Mouse (Mus musculus) mouse embryonic stem cell (cell line): ENCODE measurements around the gene Tm4sf1.

ENCODE experiments used
- in situ Hi-C, 2 experiments: fragments of 300-500 bp; cut with MboI; formaldehyde crosslinking; loops; 1 replicate in 1 of 2; 3 replicates in 1 of 2; pipeline ENCODE4 v1.14.3; 2019 to 2020; ENCODE audit warnings: low sequenced_read_pairs in 2 of 2, low pct_unique_long_range_greater_than_20kb in 1 of 2, mixed read lengths in 1 of 2; ENCODE audit not compliant: unreplicated experiment in 1 of 2

The Tm4sf1 gene

GRCm38 (mm10) chr3:57301921-57302539, at the start of gene Tm4sf1:
TSS of gene Tm4sf1 (minus strand) at chr3:57301988.
- in situ Hi-C loops = no loop called here

DNA sequence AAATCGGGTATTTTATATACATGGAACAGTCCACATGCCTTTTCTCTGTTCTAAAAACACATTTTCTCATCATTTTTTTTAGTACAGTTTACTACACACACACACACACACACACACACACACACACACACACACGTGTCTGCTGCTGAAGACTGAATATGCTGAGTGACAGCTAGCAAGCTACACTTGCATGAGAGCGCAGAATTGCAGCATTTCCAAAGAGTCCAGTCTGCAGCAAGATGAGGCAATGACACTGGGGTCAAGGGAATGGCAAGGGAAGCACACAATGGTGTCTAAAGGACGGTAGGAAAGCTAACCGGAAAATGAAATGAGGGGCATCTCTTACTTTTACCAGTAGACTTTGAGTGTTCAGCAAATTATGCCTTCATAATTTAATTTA, 43.0 kb upstream of the Tm4sf1 start:
- in situ Hi-C loops = no loop called here

DNA sequence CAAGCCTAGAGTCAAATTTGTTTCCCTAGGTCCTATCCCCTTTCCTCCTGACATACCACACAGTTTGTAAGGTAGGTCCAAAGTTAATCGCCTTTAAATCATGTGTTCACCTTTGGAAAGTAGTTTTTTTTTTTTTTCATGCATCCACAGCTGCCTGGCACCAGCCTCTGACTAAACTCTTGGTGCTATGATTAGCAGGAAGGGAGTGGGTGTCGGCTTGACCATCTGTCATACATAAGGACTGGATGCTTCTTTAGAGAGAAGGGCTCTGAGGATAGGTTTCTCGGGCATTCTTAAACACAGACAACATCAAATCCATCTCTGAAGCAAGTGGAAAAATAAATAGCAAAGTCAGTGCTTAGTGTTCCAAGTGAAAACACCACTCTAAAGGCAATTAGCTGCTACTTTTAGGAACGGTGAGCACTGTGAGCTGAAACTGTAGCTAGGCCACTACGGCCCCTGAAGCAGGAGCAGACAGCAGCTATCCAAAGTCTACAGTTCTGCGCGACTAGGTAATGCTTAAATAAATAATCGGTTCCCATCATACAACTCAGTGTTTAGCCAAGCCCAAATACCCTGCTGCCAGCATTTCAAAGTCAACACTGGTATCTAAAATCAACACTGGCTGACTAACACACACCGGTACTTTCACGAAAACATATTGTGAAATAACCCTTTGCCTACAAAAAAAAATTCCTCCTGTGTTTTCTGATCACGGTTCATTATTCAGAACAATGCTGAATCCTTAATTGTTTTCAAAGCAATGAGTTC, 42.2 kb upstream of the Tm4sf1 start:
- in situ Hi-C loops = no loop called here

GRCm38 (mm10) chr3:57342976-57343375, 41.2 kb upstream of the Tm4sf1 start:
- in situ Hi-C loops = no loop called here

GRCm38 (mm10) chr3:57341321-57341720, 39.5 kb upstream of the Tm4sf1 start:
- in situ Hi-C loops = no loop called here

DNA sequence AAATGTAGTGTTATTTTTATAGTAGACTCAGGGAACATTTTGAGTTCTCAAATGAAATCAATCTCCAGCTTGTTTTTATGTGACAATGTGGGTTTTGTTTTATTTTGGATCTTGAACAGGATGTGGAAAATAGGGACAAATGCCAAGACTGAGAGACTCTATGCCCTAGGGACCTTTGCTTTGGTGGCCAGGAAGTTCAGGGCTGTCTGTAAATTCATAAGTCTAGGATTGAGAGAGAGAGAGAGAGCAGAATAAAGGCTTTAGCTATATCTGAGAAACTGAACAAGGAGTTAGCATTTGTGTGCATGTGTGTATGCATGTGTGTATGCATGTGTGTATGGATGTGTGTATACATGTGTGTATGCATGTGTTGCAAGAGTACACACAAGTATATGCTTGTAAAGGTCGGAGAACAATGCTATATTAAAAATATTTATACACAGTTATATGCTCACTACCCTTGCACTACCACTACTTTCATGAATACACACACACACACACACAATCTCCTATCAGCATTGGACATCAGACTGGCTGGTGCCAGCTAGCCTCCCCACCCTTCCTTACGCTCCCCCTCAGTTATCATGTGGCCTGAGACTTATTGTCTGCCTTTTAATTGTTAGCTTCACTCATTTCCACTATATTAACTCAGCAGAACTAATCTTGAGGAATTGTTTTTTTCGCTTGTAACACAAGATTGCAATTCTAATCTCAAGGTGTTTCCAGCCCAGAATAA, 33.5 kb upstream of the Tm4sf1 start:
- in situ Hi-C loops = no loop called here

DNA sequence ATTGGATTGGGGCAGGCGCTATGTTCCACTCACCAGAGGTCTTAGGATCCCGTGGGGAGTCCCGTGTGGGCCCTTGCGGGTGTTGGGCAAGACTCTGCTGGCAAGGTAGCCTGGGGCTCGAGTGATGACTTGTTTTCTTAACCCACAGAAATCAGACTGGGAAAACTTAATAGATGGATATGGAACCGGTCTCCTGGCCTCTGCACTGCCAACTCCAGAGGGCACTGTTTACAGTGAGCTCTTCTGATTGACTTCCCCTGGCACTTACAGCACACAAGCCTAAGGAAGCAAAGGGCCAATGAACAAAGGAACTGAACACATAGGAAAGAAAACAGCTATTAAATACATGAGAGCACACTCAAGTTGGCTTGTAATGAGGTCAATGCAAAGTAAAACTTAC, 26.2 kb upstream of the Tm4sf1 start:
- in situ Hi-C loops = no loop called here

DNA sequence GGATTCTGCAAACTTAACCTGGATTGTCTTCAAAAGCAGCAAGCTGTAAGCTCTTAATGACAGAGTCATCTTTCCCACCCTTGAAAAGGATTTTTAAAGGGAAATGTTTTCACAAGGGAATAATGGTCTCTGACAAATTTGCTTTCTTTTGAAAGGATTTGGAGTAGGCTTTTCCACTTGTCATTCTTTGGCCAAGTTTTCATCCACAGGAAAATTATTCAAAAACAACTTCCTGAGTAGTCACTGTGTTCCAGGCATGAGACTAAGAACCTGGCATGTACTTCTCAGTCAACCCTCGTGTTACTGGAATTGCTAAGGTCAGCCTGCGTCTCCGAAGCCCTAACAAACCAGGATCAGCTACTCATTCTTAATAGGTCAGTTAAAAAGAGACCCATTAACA, 5.3 kb upstream of the Tm4sf1 start:
- in situ Hi-C loops = no loop called here

DNA sequence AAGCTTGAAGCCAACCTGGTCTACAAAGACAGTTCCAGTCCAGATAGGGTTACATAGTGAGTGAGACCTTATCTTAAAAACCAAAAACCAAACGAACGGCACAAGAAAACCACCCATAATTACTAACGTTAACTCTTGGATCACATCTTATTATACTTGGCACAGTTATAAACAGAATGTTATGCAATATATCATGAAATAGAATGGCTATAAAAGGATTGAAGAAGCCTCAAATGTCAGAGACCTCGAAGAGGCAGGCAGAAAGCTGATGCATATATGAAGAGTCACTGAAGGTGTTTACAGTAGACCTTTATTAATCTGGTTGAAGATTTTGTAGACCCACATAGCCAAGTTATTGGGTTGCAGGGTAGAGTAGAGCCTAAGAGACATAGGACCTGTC, 3.8 kb upstream of the Tm4sf1 start:
- in situ Hi-C loops = no loop called here

GRCm38 (mm10) chr3:57304484-57304883, 2.7 kb upstream of the Tm4sf1 start:
- in situ Hi-C loops = no loop called here

DNA sequence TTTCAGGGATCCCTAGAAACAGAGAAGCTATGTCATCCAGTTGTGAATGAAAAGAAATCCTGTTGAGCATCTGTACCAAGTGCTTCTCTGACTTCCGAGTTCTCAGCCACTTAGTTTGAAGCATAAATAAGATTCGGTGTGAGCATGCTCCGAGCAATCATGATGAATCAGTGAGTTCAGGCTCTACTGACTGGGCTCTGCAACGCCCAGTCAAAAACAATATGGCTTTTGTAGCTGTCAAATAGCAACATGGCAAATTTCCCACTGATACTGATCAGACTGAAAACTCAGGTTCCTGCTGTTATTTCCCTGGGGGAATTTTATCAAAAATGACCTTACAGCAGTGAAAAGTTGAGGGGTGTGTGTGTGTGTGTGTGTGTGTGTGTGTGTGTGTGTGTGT, 2.3 kb upstream of the Tm4sf1 start:
- in situ Hi-C loops = no loop called here

DNA sequence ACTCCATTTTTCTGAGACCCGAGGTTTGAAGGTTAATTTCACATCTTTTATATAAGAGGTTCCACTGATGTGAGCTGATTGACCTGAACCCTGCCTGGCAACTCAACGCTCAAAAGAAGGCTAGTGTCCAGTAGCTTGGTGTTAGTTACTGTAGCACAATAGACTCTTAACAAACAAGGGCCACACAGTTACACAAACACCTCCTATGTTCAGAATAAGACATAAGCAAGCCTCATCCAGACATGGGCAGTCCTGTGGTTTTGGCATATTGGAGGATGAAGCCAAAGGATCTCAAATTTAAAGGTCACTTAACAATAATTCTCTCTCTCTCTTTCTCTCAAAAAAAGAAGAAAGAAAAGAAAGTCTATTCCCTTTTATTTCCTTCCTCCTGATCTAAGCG, 1.7 kb upstream of the Tm4sf1 start:
- in situ Hi-C loops = no loop called here

- in situ Hi-C loops = no loop called here
Measured at GRCm38 (mm10) chr3:57302886-57303285, 1.1 kb upstream of the Tm4sf1 start.

DNA sequence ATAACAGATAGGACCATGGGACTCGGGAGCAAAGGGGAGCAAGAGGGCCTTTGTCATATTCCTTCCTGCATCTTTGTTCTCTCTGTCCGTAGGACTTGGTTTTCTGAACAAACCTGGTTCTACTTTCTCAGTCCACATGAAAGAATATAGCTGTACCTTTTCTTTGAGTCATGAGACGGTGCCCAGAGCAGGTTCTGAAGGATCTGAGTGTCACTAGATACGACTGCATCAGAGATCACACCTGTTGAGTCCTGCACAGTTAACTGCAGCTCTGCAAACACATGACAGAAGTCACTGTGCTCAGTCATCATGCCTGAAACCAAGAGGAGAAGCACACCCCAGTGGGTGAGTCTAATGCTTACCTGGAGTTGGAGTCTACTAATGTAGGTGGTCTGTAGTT, 422 bp downstream of the Tm4sf1 start:
- in situ Hi-C loops = no loop called here

- in situ Hi-C loops = no loop called here
Measured at GRCm38 (mm10) chr3:57297991-57298390, 3.8 kb downstream of the Tm4sf1 start.

GRCm38 (mm10) chr3:57296574-57296973, 5.2 kb downstream of the Tm4sf1 start:
- in situ Hi-C loops = no loop called here

GRCm38 (mm10) chr3:57295631-57296030, 6.2 kb downstream of the Tm4sf1 start:
- in situ Hi-C loops = no loop called here

DNA sequence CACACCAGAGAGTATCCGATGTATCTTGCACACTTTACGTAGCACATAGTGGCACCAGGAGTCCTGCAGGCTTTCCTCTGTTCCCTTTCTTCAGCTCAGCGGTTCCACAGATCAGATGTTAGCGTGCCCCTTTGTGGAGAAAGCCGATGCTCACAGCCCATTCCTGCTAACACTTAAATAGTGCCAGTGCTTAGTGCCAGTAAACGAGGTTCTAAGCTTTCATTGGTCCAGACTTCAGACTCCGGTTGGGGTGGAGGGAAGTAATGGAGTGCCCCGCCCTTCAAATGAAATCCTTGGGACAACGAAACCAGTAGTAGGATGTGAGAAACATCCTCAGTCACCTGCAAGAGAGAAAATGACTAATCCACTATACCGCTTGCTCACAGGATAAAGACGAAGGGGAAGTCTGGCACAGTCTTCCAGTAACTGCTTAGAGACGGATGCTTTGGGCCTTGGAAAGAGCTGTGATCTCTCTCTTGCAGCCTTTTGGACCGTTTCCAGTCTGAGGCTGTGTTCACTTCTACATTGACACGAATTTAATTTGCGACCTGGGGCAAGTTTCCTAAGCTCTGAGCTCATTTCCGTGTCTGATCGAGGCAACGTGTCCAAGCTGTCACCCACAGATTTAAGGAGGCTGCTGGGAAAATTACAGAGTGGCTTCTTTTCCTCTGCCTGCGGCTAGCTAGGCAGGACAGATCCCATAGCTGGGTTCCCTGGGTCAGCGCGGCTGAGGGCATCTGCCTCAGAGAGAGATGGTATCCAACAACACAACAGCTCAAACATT, 6.9 kb downstream of the Tm4sf1 start:
- in situ Hi-C loops = no loop called here

- in situ Hi-C loops = no loop called here
Measured at GRCm38 (mm10) chr3:57293925-57294324, 7.9 kb downstream of the Tm4sf1 start.
